In the genomic region with DNA sequence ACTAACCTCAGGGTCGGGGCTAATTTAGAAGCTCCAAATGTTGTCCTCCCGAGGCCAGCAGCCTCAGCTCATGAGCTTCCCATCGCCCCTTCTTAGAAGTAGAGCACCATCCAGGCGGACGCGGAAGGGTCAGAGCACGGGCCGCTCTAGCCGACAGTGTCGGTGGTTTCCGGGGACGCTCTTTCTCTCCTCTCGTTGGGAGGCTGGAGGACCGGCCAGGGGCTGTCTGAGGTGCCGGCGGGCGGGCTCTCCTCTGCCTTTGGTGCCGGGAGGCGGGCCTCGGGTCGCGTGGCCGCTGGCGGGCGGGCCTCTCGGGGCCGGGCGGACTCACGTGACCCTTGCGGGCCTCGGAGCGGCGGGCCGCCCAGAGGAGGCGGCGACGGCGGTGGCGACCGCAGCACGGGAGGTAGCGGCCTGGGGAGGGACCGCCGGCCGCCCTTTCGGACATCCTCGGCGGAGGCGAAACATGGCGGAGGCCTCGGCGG, we compare ENCODE assay signal across 8 mouse cellular contexts. TPM values are rescaled to one million over a fixed set of nuclear protein-coding genes. Genes with fewer than 3 reads are reported as not detected.
A peak's percentile ranks its signal among the peaks of the same experiment; 100 is the strongest.
DNase-seq lines count a peak whose midpoint lies in the region; ATAC-seq lines count a peak whose summit lies in the region.

A gene (minus strand): TSS at position 286 of the 485 bp plus-strand sequence.
A gene (plus strand): TSS at position 322 of the 485 bp plus-strand sequence.

- no peaks in the 10 kb centered on the region for H3K9me3 ChIP-seq in hindbrain, embryonic 15.5 days

- WGBS in hindbrain, embryonic 15.5 days: 0% methylated on average over 39 of the region's 52 CpGs

- ATAC-seq in hindbrain, embryonic 15.5 days (ENCODE audit: low FRiP score, low read depth): peak; percentile 97

- H3K4me1 ChIP-seq in hindbrain, embryonic 15.5 days (replicated peaks): peaks cover 42% of the 10 kb centered on the region

- peak within 1 kb of the TSS; percentile 92 for H3K9ac ChIP-seq in hindbrain, embryonic 15.5 days

- peak; percentile 94 for DNase-seq in R1 (ENCODE audit: low read depth, low spot score)
- DNase-seq in cerebellum, postnatal 25 days: peak; percentile 97 to 98
- DNase-seq in frontal cortex, postnatal 36 days (ENCODE audit: low spot score in 2 of 2): peak; percentile 95 to 97
- DNase-seq in left cerebral cortex, adult 11 months (ENCODE audit: low spot score): peak; percentile 93
- DNase-seq in lung, postnatal 4 days: peak; percentile 97 to 99
- peak; percentile 91 for DNase-seq in retina, postnatal 7 days (ENCODE audit: low read depth, low spot score)
- DNase-seq in urinary bladder, adult 2 months (ENCODE audit: low spot score): peak; percentile 98

- peak within 1 kb of the TSS; percentile 81 for H3K4me3 ChIP-seq in hindbrain, embryonic 15.5 days

- peaks cover 2% of the 10 kb centered on the region; the same call in 1 of the 2 replicates for H3K36me3 ChIP-seq in hindbrain, embryonic 15.5 days

- H3K27me3 ChIP-seq in hindbrain, embryonic 15.5 days: no peaks in the 10 kb centered on the region

- peak within 1 kb of the TSS; percentile 86 for H3K27ac ChIP-seq in hindbrain, embryonic 15.5 days (replicated peaks)

- H3K4me2 ChIP-seq in hindbrain, embryonic 15.5 days: peak within 1 kb of the TSS; percentile 77

RNA-seq across cellular contexts. Expression of the first gene that starts in this region (rescaled TPM):
- polyA plus RNA-seq in hindbrain, embryonic 15.5 days (2015; fragmentation: Nextera tagmentation; extraction: Ambion mirVana): 29.7 and 31.1 TPM in 2 replicates
- polyA plus RNA-seq in urinary bladder, adult 2 months (2012; rRNA removed): 32.7 and 35.8 TPM in 2 replicates

RNA-seq across cellular contexts. Expression of the second gene that starts in this region (rescaled TPM):
- 72.2 and 76.6 TPM in 2 replicates for polyA plus RNA-seq in hindbrain, embryonic 15.5 days (2015; fragmentation: Nextera tagmentation; extraction: Ambion mirVana)
- 29.3 and 31.0 TPM in 2 replicates for polyA plus RNA-seq in urinary bladder, adult 2 months (2012; rRNA removed)

Comparison
In these comparisons a context has a peak if more than half of its experiments do, and no peak if none do; other contexts are left out.
1. Peak in every context shown above with its lines: DNase-seq, ATAC-seq, H3K4me3 ChIP-seq and H3K27ac ChIP-seq.